Mouse (Mus musculus) cerebellum, postnatal 14 days (tissue): Measurements from ENCODE around the gene Mfsd4a.

ENCODE experiments used
- DNase-seq, 2 experiments: peaks; one replicate each; pipeline ENCODE4 v3.0.0; 2021; ENCODE audit warnings: mixed read lengths in 2 of 2

Mfsd4a gene

GRCm38 (mm10) chr1:132065475-132066172 lies 2.2 kb downstream of the Mfsd4a start:
- DNase-seq, result no peak

DNA sequence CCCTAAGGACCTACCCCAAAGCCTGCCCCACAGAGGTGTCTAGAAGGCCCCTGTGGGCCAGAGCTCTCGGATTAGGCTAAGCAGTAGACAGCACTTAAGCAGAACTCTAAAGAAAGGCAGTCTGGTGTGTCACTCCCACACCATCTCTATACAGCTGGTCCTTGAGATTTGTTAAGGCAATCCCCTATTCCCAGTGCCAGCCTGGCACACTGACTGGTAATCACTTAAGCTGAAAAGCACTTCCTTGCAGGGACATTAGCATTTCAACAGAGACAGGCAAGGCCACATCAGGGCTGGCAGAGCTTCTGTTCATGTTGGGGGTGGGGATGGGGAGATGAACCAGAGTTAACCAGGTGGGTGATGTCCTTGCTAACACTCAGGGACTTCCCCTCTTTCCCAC lies 2.9 kb downstream of the Mfsd4a start:
- no peak for DNase-seq

GRCm38 (mm10) chr1:132063096-132063495 lies 4.8 kb downstream of the Mfsd4a start:
- DNase-seq, result no peak

DNA sequence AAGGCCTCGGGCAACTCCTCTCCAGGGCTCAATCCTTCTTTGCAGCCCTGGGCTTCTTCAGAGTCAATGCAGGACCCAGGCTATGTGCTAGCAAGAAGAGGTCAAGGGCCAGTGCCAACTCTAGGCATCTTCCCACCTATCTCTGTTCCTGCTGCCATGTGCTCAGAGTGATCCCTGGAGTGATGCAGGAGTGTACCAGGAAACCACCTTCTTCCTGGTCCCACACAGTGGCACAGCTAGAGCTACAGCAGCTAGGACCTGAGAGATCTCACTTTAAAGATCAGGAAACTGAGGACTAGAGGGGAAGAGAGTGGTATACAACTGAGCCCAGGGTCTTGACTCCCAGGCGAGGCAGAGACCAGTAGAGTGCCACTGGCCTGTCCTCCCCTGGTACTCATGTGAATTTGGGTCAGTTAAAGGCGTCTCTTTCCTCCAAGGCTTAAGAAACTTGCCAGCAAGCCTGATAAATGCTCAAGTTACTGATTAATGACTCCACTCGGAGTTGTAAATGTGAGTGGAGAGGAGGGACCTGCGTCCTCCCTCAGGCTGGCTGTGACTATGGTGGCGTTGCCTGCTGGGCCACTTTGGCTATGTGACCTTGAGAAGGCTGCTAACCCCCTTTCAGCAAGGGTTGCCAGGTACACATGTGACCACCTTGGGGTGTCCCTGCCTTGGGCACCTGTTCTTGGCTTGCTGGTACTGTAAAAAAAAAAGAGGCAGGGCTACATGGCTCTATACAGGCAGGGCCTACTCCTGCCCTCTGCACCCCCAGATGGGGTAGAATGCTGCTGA lies 5.9 kb downstream of the Mfsd4a start:
- DNase-seq, result no peak

DNA sequence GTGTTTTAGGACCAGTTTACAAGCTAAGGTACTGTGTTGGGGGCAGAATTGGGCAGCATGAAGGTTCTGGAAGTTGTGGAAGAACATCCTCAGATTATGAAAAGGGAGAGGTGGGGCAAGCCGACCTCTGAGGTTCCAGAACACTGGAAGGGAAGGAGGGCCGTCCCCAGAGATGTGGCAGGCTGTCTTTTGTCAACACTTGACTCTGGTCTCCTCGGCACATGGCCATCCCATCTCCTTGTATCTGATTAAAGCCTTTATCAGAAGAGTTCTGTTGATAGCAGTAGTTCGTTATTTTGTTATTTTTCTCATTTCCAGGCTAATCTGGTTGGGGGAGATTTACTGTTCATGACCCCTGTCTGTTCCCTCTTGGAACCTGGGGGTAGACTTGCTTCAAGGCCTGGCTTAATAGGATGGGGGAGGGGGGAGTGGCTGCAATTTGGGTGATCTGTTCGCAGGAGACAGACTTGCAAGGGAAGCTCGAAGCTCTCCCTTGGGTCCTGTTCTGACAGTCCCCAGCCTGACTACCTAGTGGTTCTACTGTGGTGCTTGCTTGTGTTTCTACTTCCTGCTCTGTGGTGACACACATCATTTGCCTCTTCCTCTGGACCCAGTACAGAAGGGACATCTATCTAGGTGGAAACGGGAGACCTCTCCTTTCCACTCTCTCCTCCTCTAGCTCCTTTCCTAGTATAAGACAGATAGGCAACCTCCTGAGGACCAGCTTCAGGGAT lies 7.7 kb downstream of the Mfsd4a start:
- no peak for DNase-seq

DNA sequence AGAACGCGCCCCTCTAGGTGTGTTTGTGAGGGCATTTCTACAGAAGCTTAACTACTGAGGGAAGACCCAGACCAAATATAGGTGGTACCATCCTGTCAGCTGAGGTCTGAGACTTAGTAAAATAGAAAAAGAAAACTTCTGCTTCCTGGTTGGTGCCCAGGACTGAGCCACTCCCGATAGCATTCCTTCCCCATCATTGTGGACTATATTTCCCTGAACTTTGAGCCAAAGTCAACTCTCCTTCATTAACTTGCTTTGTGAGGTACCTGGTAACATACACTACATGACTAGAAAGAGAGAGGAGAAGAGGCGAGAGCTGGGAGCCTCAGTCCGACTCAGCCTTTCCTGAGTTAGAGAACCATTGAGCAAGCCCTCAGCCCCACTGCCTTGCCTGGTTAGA lies 9.3 kb downstream of the Mfsd4a start:
- DNase-seq, result no peak

GRCm38 (mm10) chr1:132055054-132055664 lies 12.7 kb downstream of the Mfsd4a start:
- no peak for DNase-seq

GRCm38 (mm10) chr1:132054387-132054786 lies 13.5 kb downstream of the Mfsd4a start:
- DNase-seq, result no peak

DNA sequence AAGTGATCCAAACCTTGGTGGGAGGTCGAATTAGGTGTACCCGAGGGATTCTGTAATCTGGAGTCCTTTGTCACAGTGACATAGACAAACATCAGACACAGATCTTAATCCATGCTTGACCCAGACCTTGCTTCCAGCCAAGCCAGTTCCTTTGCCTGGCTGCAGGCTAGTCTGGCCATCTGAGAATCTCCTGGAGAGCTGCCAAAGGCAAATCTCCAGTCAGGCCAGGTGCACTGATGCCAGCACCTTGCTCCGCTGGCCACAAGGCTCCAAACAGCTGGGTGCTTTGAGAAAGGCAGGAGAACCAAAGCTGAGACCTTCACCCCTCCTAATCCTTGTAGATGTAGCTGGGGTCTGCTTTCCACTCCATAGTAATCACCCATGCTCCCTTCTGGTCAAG lies 16.1 kb downstream of the Mfsd4a start:
- DNase-seq, result peak; percentile 50 to 61

DNA sequence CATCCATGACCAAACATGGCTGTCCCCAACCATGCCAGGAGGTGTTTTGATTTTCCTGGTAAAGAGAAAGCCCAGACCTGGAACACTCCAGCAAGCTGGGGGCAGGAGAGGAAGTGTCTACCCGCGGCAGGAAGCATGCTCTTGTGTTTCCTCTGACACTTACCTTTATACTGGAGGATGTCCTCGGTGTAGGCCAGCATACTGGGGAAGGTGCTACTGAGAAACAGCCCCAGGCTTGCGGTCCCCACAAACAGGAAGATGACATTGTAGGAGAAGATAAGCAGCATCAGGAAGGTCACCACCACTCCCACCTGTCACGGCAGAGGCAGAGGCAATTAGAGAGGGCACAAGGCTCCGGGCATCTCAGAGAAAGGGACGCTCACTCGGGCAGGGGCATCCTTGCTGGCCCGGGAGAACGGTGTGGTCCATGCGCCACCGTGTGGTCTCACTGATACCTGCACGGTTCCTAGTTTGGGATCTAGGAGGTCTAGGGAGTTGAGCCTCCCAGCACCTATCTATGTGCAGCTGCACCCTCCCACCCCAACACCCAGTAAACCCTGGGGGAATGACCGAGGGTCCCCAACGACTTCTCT lies 21.6 kb downstream of the Mfsd4a start:
- DNase-seq, result peak; percentile 82 to 84

DNA sequence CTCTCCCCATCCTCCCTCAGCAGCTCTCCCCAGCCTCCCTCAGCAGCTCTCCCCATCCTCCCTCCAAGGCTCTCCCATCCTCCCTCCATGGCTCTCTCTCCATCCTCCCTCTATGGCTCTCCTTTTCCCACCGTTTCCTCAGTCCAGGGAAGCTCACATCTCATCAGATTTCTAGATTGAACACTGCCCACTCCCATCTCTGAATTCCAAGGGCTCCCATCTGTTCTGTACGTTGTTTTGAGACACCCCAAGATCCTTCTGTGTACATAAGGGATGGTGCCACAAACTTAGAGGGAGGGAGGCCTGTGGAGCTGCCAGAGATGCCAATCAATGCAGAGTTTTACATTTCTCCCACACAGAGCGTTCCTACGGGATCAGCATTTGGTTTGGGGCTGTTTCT lies 24.1 kb downstream of the Mfsd4a start:
- no peak for DNase-seq

DNA sequence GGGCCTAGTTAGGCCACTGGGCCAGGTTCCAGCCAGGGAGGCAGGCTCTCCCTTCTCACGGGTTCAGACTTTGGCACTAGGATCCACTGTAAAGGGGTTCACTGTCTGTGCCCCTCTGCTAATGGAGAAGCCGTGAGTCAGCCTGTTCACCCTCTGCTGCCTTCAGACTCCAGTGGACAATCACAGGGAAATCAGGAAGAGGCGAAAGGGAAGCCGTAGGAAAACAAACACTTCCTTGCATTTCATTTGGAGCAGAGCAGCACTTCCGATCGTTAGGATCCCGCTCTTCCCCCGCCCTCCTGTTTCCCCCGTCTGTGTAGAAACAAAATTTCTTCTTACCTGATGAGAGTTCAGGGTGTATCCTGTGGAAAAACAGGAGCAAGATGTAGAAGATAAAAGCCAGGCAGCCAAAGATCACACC lies 27.7 kb downstream of the Mfsd4a start:
- DNase-seq, result no peak

DNA sequence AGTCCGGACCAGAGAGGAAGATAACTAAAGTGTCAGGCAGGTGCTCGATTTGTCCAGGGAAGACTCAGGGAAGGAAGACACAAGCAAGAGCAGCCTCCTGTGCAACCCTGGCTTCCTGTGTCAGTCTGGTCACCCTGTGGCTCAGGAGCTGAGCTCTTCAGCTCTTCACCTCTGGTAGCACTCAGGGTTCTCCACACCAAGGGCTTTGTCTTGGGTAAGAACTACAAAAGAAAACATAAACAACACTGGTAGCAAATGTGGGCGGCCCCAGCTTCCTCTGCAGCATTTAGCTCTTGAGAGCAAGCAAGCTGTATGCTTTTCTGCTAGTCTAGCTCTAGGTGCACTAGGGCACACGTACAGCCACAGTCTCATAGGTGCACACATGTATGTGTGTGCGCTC lies 29.1 kb downstream of the Mfsd4a start:
- no peak for DNase-seq

DNA sequence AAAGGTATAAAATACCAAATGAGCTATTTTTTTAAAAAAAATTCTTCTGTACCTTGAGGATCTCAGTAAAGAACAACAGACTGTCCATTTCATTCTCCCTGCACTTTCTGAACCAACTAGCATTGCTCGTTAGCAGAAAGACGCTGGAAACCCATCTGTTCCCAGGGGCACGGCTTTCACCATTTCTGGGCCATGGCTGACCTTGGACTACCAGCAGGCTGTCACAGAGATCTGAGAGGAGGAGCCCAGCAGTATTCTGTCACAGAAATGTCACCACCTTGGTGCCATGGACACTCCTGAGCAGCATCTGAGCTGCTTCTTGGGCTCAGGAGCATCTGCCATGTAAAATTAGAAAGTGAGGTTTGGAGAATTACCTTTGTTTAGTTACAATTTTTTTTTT lies 30.1 kb downstream of the Mfsd4a start:
- DNase-seq, result no peak

GRCm38 (mm10) chr1:132032172-132032571 lies 35.7 kb downstream of the Mfsd4a start:
- no peak for DNase-seq

- DNase-seq, result no peak
Observed at GRCm38 (mm10) chr1:132030574-132030973, 37.3 kb downstream of the Mfsd4a start.

DNA sequence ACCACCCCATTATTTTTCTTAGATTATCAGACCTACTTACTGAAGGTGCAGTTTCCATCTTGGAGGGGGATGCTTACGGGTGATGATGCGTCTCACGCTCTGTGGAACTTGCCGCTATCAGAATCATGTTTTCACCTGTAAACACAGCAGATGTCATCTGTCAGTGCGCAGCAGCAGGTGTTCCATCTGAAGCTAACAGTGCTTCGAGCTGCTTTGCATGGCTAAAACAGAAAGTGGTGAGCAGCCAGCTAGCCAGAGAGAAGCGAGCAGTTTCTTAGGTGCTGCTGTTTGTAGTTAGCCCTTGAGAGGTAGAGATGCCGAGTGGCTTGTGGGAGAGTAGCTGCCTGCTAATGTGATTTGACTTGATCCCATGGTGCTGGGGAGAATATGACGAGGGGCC lies 39.4 kb downstream of the Mfsd4a start:
- DNase-seq, result no peak

DNA sequence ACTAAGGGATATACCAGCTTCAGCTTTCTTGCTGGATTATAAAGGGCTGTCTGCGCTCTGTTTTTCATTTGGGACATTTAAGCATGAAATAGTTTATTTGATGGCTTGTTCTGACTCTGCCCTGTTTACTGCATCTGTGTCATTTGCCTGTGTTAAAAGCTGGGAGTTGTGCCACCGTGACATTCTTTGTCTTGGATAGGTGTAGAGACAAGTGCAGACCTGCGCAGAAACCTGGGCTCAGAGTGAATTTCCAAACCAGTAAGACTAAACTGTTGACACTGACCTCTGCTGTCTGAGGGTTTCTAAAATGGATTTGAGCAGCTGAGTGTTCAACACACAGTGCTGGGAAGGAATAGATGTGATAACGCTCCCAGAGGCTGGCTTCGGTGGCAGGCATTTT lies 39.9 kb downstream of the Mfsd4a start:
- no peak for DNase-seq

GRCm38 (mm10) chr1:132026925-132027646 lies 40.8 kb downstream of the Mfsd4a start:
- DNase-seq, result peak in 1 of 2 experiments; percentile 15

DNA sequence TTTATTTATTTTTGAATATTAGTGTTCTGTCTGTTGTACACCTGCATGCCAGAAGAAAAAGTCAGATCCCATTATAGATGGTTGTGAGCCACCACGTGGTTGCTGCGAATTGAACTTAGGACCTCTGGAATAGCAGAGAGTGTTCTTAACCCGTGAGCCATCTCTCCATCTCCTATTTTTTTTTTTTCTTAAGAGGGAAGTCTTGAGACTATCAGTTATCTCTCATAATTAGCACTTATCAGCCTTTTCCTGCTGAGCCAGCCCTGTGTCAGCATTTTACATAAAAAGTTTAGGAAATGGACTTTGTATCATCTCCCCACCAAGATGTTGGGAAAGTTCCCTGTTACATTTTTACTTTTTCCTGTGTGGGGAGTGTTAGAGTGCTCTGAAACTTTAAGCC lies 45.8 kb downstream of the Mfsd4a start:
- DNase-seq, result no peak

DNA sequence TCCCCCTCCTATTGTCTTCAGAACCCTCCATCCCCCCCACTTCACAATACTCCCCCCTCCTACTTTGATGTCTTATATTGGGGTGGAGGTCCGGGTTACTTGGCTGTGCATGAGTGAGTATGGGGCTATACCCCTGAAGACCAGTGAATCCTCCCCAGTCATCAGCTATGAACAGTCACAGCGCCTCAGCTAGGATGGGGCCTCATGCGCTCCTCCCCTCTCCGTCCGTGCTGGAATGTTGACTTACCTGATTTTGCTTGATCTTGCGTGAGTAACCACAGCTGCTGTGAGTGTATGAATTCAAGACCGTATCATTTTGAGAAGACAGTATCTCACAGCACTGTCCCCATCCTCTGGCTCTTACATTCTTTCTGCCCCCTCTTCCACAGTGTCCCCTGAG lies 48.0 kb downstream of the Mfsd4a start:
- DNase-seq, result no peak

DNA sequence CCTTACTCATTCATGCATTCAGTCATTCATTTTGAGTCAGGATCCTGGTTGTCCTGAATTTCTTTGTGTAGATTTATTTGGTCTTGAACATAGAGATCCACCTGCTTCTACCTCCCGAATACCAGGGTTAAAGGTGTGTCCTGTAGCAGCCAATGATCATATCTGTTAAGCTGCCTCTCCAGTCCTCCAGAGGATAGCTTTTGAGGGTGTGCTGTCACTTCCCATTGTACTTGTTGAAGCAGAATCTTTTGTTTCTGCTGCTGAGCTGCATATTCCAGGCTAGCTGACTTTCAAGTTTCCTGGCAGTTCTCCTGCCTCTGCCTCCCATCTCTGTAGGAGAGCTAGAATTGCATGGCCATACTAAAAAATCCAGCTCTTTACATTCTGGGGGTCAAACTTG lies 51.2 kb downstream of the Mfsd4a start:
- no peak for DNase-seq
